Mouse (Mus musculus) gastrocnemius, postnatal 14 days (tissue): ENCODE data around the gene Sdhaf3. TPM values are rescaled to one million over a fixed set of nuclear protein-coding genes. Genes with fewer than 3 reads are reported as not detected.
"Not testable (repeated sequence)": the region's sequence is repeated elsewhere in the genome, so short reads cannot be mapped to it uniquely, and the experiment has no call there.

Source experiments
- DNase-seq: peaks from one replicate; pipeline ENCODE4 v3.0.0; 2021; ENCODE audit warnings: mixed read lengths
- intact Hi-C: fragments of 180-260 bp; cut with DNase I; formaldehyde crosslinking; loops from one replicate; pipeline ENCODE4 v1.15.1; 2025; ENCODE audit warnings: low total_unique reads
- long read RNA-seq, 2 experiments: library from polyadenylated mRNA; stranded (forward); transcript quantifications; one replicate each; pipeline ENCODE4 v2.0.0; 2021
- total RNA-seq, 2 experiments: library from RNA; stranded (reverse); gene quantifications; 2 replicates each; pipeline ENCODE4 v1.2.3; 2021

Gene Sdhaf3
- 1 to 10 TPM; 3.4 to 3.6 TPM for total RNA-seq
- long read RNA-seq, experiment 1, full-length matches to known transcripts: 6 of 9 reads
- long read RNA-seq, experiment 1, partial matches to known transcripts: 0 of 9 reads
- long read RNA-seq, experiment 1, other reads (novel, unspliced or antisense): 3 of 9 reads
- long read RNA-seq, experiment 2, full-length matches to known transcripts: 13 of 16 reads
- long read RNA-seq, experiment 2, partial matches to known transcripts: 0 of 16 reads
- long read RNA-seq, experiment 2, other reads (novel, unspliced or antisense): 3 of 16 reads

GRCm38 (mm10) chr6:6955764-6956561, at the start of gene Sdhaf3:
Gene Sdhaf3 (plus strand): TSS chr6:6956004.
- intact Hi-C loops: no loop called here
- DNase-seq: peak; percentile 94

GRCm38 (mm10) chr6:6909586-6909985, 46.2 kb upstream of the Sdhaf3 start:
- intact Hi-C loops: no loop called here
- peak; percentile 74 for DNase-seq

GRCm38 (mm10) chr6:6914304-6914703, 41.5 kb upstream of the Sdhaf3 start:
- DNase-seq: no peak
- intact Hi-C loops: no loop called here

DNA sequence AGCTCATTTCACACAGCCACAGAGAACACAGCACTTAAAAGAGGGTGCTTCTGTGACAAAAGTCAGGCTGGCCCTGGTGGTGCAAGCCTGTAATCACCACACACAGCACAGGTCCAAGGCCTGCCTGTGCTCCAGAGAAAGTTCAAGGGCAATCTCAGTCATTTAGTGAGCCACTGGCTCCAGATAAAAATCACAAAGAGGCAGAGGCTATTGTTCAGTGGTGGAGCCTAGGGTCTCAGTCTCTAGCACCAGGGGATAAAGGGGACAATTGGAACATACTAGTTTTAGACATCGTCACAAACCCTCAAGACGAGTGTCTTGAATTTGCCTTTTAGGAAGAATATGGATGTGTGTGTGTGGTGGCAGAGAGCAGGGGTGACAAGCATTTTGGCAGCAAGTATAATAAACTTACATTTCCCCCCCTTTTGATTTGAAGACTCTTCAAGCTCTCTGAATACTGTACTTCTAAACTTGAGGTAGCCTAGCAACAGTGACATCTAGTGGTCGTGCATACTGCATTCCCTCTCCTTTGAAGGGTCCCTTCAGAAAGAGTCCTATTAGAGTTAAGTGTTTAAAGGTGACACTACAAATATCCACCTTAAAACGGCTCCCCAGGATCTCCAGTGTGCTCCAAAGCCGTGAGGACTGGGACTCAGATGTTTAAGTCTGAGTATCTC, 40.8 kb upstream of the Sdhaf3 start:
- DNase-seq: peak; percentile 9
- intact Hi-C loops: no loop called here

- DNase-seq: no peak
- intact Hi-C loops: no loop called here
Measured at GRCm38 (mm10) chr6:6915526-6915915, 40.3 kb upstream of the Sdhaf3 start.

DNA sequence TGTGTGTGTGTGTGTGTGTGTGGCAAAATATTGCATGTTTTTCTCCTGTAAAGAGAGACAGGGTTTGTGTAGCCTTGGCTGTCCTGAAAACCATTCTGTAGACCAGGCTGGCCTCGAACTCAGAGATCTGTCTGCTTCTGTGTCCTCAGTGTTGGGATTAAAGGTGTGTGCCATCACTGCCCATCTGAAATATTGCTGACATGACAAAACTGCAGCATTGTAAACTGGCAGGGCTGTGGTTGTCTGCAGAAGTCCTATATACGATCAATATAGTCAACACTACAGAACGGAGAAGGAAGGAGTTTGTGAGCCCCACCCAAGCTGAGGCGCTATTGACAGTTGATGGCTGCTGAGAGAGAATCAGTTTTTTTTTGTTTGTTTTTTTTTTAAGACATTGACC, 38.5 kb upstream of the Sdhaf3 start:
- no peak for DNase-seq
- intact Hi-C loops: no loop called here

- intact Hi-C loops: no loop called here
- DNase-seq: no peak
Measured at GRCm38 (mm10) chr6:6925264-6925663, 30.5 kb upstream of the Sdhaf3 start.

- DNase-seq: no peak
- intact Hi-C loops: no loop called here
Measured at GRCm38 (mm10) chr6:6930831-6931230, 25.0 kb upstream of the Sdhaf3 start.

DNA sequence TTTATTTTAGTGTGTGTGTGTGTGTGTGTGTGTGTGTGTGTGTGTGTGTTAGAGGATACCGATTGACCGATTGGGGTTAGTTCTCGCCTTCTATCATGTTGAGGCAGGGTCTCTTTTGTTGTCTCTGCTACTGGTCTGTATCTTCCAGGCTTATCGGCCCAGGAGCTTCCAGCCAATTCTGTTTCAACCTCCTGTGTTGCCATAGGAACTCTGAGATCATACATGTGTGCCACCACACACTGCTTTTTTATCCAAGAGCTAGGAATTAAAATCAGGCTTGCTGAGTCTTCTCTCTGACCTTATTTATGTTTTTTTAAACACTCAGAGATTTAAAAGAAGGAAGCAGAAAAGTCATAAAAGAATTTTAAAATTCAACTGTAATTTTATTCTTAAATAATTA, 24.3 kb upstream of the Sdhaf3 start:
- DNase-seq: no peak
- intact Hi-C loops: no loop called here

GRCm38 (mm10) chr6:6940845-6941244, 15.0 kb upstream of the Sdhaf3 start:
- intact Hi-C loops: no loop called here

DNA sequence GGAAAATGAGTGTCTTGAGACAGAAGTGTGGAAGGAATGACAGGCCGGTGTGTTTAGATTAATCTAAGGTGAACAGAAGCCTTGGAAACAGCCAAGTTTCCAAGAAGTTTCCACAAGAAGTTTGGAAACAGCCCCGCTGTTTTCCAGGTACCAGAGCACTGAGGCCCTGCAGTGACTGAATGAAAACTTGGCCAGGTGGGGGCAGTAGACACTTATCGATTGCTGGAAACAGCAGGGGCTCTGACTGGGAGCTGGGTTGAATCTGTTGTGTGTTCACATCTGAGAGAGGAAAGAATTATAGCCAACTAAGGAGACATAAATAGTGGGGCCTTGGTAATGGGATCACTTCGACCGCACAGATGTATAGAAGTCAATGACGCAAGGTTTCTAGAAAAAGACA, 13.0 kb upstream of the Sdhaf3 start:
- DNase-seq: peak; percentile 7
- intact Hi-C loops: no loop called here

More at GRCm38 (mm10) chr6:6940845-6941244, 15.0 kb upstream of the Sdhaf3 start:
- no peak for DNase-seq

DNA sequence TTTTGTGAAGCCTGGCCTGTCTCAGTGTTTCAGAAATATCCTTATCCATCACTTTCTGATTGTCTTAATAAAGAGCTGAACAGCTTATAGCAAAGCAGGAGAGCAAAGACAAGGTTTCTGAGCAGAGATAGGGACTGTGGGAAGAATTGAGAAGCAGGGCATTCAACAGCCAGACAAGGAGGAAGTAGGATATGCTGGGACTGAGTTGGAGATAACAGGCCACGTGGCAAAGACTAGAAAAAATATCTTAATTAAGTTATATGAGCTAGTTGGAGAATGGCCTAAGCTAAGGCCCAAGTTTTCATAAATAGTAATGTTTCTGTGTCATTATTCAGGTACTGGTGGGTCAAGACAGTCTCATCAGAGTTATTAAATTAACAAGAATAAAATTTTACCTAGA, 8.2 kb upstream of the Sdhaf3 start:
- intact Hi-C loops: no loop called here

DNA sequence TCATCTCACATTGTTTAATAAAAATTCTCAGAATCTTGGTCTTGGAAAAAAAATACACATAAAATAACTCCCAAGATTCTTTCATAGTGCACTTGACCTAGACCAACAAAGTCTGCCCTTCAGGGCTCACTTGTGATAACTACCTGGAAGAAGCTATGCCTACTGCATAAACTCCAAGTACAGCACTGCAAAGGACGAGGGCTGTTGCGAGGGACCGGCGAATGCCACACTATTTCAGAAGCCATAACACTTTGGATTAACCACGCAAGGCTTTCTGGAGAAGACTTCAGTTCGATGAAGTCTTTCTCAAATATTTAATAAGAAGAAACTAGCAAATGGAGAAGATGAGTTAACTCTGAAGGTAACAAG, 425 bp upstream of the Sdhaf3 start:
- intact Hi-C loops: no loop called here
- no peak for DNase-seq

More for the DNA sequence above, 8.2 kb upstream of the Sdhaf3 start:
- no peak for DNase-seq

DNA sequence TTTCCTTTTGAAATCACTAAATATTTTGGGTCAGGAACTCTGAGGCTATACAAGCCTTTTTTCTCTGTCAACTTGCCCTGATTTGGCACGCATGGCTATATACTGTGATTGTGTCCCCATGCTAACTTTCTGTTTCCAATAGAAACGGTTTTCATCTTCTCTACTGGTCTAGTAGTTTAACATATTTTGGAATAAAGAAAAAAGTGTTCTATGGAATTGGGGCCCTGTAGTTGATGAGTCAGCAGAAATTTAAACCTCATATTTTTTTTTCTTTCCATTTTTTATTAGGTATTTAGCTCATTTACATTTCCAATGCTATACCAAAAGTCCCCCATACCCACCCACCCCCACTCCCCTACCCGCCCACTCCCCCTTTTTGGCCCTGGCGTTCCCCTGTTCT, 3.4 kb downstream of the Sdhaf3 start:
- intact Hi-C loops, DNase-seq: not testable (repeated sequence)

DNA sequence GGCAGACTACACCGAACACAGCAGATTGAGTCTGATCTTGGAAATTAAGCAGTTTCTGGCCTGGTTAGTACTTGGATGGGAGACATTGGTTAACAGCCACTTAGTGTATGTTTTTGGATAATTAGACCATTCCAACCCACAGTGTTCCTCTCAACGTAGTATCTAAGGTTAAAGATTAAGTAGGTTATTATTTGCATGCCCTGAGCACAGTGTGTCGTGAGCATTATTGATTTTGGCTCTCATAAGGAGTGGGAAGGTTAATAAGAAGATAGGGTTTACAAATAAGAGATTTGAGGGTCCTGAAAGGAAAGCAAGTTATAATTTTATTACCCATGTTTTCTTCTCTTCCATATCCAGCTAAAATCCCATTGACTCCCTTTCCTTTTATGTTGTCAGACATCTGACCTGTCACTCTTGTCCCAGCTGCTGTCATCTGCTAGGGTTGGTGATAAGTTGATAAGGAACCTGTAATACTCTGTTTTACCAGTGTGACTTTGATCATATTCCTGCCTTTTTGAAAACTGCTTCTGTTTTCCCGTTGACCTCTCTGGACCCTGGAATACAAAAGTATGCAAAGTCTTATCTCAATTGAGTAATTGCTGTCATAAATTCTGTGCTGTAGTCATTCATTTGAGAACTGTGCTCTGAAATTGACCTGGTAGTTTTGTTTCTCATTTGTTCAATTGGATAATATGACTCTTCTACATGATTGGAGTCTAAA, 41.6 kb downstream of the Sdhaf3 start:
- no peak for DNase-seq
- intact Hi-C loops: no loop called here

DNA sequence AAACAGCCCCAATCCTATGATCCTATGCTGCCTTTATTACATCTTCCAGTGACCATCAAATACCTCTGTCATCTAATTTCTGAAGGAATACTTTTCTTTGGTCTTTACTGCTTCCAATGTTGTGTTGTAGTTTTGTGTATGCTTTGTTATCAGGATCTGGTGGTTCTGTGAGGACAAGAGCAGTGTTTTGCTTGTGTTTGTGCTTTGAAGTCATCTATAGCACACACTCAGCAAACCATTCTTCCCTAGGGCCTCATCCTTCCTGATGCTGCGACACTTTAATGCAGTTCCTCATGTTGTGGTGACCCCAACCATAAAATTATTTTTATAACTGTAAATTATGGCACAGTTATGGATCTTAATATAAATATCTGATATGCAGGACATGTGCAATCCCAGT, 42.2 kb downstream of the Sdhaf3 start:
- intact Hi-C loops: no loop called here
- DNase-seq: no peak

GRCm38 (mm10) chr6:6999015-6999414, 43.2 kb downstream of the Sdhaf3 start:
- intact Hi-C loops: no loop called here
- DNase-seq: no peak

DNA sequence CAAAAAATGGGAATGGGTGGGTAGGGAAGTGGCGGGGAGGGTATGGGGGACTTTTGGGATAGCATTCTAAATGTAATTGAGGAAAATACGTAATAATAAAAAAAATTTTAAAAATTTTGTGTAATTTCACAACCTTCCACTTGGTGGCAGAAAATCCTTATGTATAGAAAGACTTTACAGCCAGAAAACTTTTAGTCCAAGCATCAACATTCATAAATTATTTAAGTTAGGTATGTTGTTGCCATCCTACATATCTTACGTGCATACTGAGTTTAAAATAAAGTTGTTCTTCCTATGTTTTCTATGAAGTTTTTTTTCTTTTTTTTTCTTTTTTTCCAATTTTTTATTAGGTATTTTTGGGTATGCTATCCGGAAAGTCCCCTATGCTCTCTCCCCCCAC, 47.3 kb downstream of the Sdhaf3 start:
- no peak for DNase-seq
- intact Hi-C loops: no loop called here

DNA sequence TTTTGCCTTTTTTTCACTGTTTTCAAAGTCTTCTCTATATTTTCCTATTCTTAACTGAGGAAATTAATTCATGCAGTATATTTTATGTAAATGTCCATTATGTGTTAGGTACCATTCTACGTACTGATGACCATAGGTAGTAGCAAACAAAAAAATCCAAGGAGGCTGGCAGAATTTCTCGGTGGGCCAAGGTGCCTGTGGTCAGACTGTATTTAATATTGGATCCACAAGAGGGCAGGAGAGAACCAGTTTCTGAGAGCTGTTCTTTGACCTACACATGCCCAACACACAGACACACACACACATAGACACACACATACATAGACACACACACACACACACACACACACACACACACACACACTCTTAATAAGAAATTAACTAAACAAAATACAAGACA, 48.2 kb downstream of the Sdhaf3 start:
- no peak for DNase-seq
- intact Hi-C loops: no loop called here

GRCm38 (mm10) chr6:7038087-7038486, 82.3 kb downstream of the Sdhaf3 start:
- intact Hi-C loops: no loop called here
- no peak for DNase-seq
